33 mouse cellular contexts compared by ENCODE assay signal in genomic region chr19:25176746-25177145, GRCm38 (mm10).
"Had no signal": no experiment of that assay in that cellular context is flagged by ENCODE, and none has a peak within 500 bp of the region (broad histone marks: within the 10 kb centered on the region; RNA-seq: fewer than 3 reads in every experiment).

No protein-coding gene starts in this region.

- H3K4me3 ChIP-seq: heart, embryonic 12.5 days; heart, embryonic 13.5 days; heart, embryonic 15.5 days; hindbrain, embryonic 10.5 days; hindbrain, embryonic 12.5 days; hindbrain, embryonic 13.5 days; hindbrain, embryonic 15.5 days; intestine, embryonic 15.5 days; kidney, embryonic 15.5 days; layer of hippocampus, adult 2 months; left cerebral cortex, adult 2 months had no signal

- H3K36me3 ChIP-seq: heart, embryonic 12.5 days; heart, embryonic 13.5 days; heart, embryonic 15.5 days; hindbrain, embryonic 10.5 days; hindbrain, embryonic 12.5 days; hindbrain, embryonic 13.5 days; hindbrain, embryonic 15.5 days; intestine, embryonic 15.5 days; kidney, embryonic 15.5 days had no signal

- H3K4me2 ChIP-seq: heart, embryonic 12.5 days; heart, embryonic 13.5 days; heart, embryonic 15.5 days; hindbrain, embryonic 12.5 days; hindbrain, embryonic 13.5 days; hindbrain, embryonic 14.5 days; hindbrain, embryonic 15.5 days; intestine, embryonic 15.5 days; kidney, embryonic 15.5 days had no signal

- DNase-seq: heart, postnatal 14 days; heart, postnatal 36 days; heart, postnatal 4 days; kidney, adult 11 months; kidney, adult 18-20 months; kidney, adult 2 months; kidney, adult 8-10 months; kidney, adult 9 months; kidney, postnatal 10 days; kidney, postnatal 14 days; kidney, postnatal 25 days; kidney, postnatal 36 days; kidney, postnatal 4 days; layer of hippocampus, adult 9-11 months; layer of hippocampus, postnatal 36 days had no signal

- H3K4me1 ChIP-seq: hindbrain, embryonic 10.5 days; hindbrain, embryonic 12.5 days; hindbrain, embryonic 13.5 days; hindbrain, embryonic 15.5 days; intestine, embryonic 15.5 days; kidney, embryonic 15.5 days had no signal

- H3K27me3 ChIP-seq: heart, embryonic 12.5 days; heart, embryonic 13.5 days; heart, embryonic 15.5 days; hindbrain, embryonic 12.5 days; hindbrain, embryonic 13.5 days; hindbrain, embryonic 15.5 days; intestine, embryonic 15.5 days; kidney, embryonic 15.5 days had no signal

- ATAC-seq: hindbrain, embryonic 16.5 days; hindbrain, postnatal 0 days; inflammation-experienced regulatory T-cells, adult 6 months; intestine, embryonic 15.5 days; intestine, embryonic 16.5 days; intestine, postnatal 0 days had no signal

- H3K9ac ChIP-seq: heart, embryonic 12.5 days; heart, embryonic 13.5 days; heart, embryonic 15.5 days; hindbrain, embryonic 12.5 days; hindbrain, embryonic 13.5 days; hindbrain, embryonic 14.5 days; hindbrain, embryonic 15.5 days; intestine, embryonic 15.5 days; kidney, embryonic 15.5 days had no signal

- H3K27ac ChIP-seq: hindbrain, embryonic 10.5 days; hindbrain, embryonic 12.5 days; hindbrain, embryonic 13.5 days; hindbrain, embryonic 14.5 days; hindbrain, embryonic 15.5 days; hindbrain, postnatal 0 days; intestine, embryonic 15.5 days; kidney, embryonic 15.5 days; kidney, postnatal 0 days; layer of hippocampus, adult 2 months; left cerebral cortex, adult 2 months had no signal

- H3K9me3 ChIP-seq: heart, embryonic 12.5 days; heart, embryonic 13.5 days; heart, embryonic 15.5 days; hindbrain, embryonic 10.5 days; hindbrain, embryonic 12.5 days; hindbrain, embryonic 13.5 days; hindbrain, embryonic 15.5 days; intestine, embryonic 15.5 days; kidney, embryonic 15.5 days had no signal
